14 mouse cellular contexts compared by ENCODE assay signal in genomic region chr15:81891822-81892580, GRCm38 (mm10). TPM values are rescaled to one million over a fixed set of nuclear protein-coding genes. Genes with fewer than 3 reads are reported as not detected.
DNase-seq lines count a peak whose midpoint lies in the region; ATAC-seq and TF ChIP-seq lines count a peak whose summit lies in the region.
"Had no signal": no experiment of that assay in that cellular context is flagged by ENCODE, and none has a peak within 500 bp of the region (broad histone marks: within the 10 kb centered on the region; RNA-seq: fewer than 3 reads in every experiment).

No protein-coding gene starts in this region.

- no peaks in the 10 kb centered on the region for H3K27me3 ChIP-seq in kidney, adult 2 months (replicated peaks; ENCODE audit: control insufficient read depth, insufficient read depth, low read length)
- no peaks in the 10 kb centered on the region for H3K27me3 ChIP-seq in liver, postnatal 0 days (ENCODE audit: insufficient read depth, low read length)

- 73% methylated on average over 8 of the region's 8 CpGs for WGBS in kidney, adult 2 months
- 73% methylated on average over 8 of the region's 8 CpGs for WGBS in liver, postnatal 0 days (ENCODE audit: insufficient replicate concordance)

- DNase-seq in kidney, adult 2 months = peak; percentile 42
- DNase-seq in kidney, postnatal 10 days = no peak
- peak; percentile 69 for DNase-seq in ES-CJ7 (ENCODE audit: low read depth, low spot score)
- peak; percentile 56 for DNase-seq in liver, postnatal 0 days
- DNase-seq in kidney, adult 11 months = no peak
- DNase-seq in urinary bladder, postnatal 14 days (ENCODE audit: low spot score) = no peak
- DNase-seq: cerebellum, postnatal 14 days; gastrocnemius, postnatal 14 days; kidney, postnatal 14 days; lung, postnatal 10 days had no signal

- H3K4me1 ChIP-seq in kidney, adult 2 months (ENCODE audit: control insufficient read depth, insufficient read depth, low read length) = peaks cover 11% of the 10 kb centered on the region; the same call in 1 of the 2 replicates
- peaks cover 24% of the 10 kb centered on the region for H3K4me1 ChIP-seq in liver, postnatal 0 days (ENCODE audit: insufficient read depth)
- H3K4me1 ChIP-seq: hindbrain, embryonic 10.5 days had no signal

- no peaks in the 10 kb centered on the region for H3K9me3 ChIP-seq in liver, postnatal 0 days (ENCODE audit: low read length)
- H3K9me3 ChIP-seq: hindbrain, embryonic 10.5 days had no signal

- peak; percentile 96 for ATAC-seq in erythroblast, adult 5-6 weeks (replicated peaks; ENCODE audit: low FRiP score, poor library complexity, severe bottlenecking)
- peak; percentile 73 for ATAC-seq in liver, postnatal 0 days
- ATAC-seq in granulocyte monocyte progenitor cell, adult 5-6 weeks (replicated peaks; ENCODE audit: poor library complexity, severe bottlenecking) = no peak

- H3K9ac ChIP-seq in liver, postnatal 0 days (replicated peaks) = no peak overlapping the region

- no peak for TF ChIP-seq POLR2A in kidney, adult 2 months (IDR thresholded peaks at IDR 0.05; ENCODE audit: low read depth, low read length)

- TF ChIP-seq CTCF in kidney, adult 2 months (conservative IDR thresholded peaks at IDR 0.05; ENCODE audit: insufficient read depth, insufficient read length, low read depth, low read length) = no peak
- TF ChIP-seq CTCF in liver, postnatal 0 days (IDR thresholded peaks at IDR 0.05; ENCODE audit: low read depth) = peak; percentile 34

- no peak overlapping the region for H3K4me3 ChIP-seq in kidney, adult 2 months (ENCODE audit: insufficient read depth, low read depth, low read length)
- no peak overlapping the region for H3K4me3 ChIP-seq in liver, postnatal 0 days (ENCODE audit: low read depth, low read length)
- H3K4me3 ChIP-seq: hindbrain, embryonic 10.5 days; myocyte had no signal

- TF ChIP-seq EP300 in liver, postnatal 0 days (IDR thresholded peaks at IDR 0.05; ENCODE audit: low read depth) = no peak

- peak overlapping the region; percentile 42; the same call in 1 of the 2 replicates for H3K4me2 ChIP-seq in liver, postnatal 0 days (ENCODE audit: low read depth, low read length)

- no peak overlapping the region for H3K27ac ChIP-seq in kidney, adult 2 months (ENCODE audit: insufficient read depth, low read depth, low read length)
- peak overlapping the region; percentile 63 for H3K27ac ChIP-seq in liver, postnatal 0 days (ENCODE audit: low read depth)
- H3K27ac ChIP-seq: hindbrain, embryonic 10.5 days had no signal

- H3K36me3 ChIP-seq in kidney, adult 2 months (ENCODE audit: control insufficient read depth, insufficient read depth, low read length) = peaks cover 7% of the 10 kb centered on the region
- H3K36me3 ChIP-seq in liver, postnatal 0 days (replicated peaks; ENCODE audit: insufficient read depth, low read length) = peaks cover 61% of the 10 kb centered on the region

RNA-seq across cellular contexts. Expression of gene Aco2, which starts 19.9 kb away (rescaled TPM):
- polyA plus RNA-seq in kidney, adult 2 months (2012; rRNA removed) = 890 and 915 TPM in 2 replicates
- total RNA-seq in erythroblast, adult 5-6 weeks (2015; ENCODE audit: low replicate concordance) = 16.3 and 37.8 TPM in 2 replicates
- total RNA-seq in erythroblast, adult 5-6 weeks (2017; ENCODE audit: low replicate concordance) = 29.7 and 59.3 TPM in 2 replicates
- 86.7 and 87.0 TPM in 2 replicates for polyA plus RNA-seq in liver, postnatal 0 days (2015; fragmentation: Nextera tagmentation; extraction: Ambion mirVana)
- total RNA-seq in granulocyte monocyte progenitor cell, adult 5-6 weeks (2014; fragmentation: Nextera tagmentation) = 123 and 126 TPM in 2 replicates
- 156 and 180 TPM in 2 replicates for total RNA-seq in granulocyte monocyte progenitor cell, adult 5-6 weeks (2017)

RNA-seq across cellular contexts. Expression of gene Phf5a, which starts 20.3 kb away (rescaled TPM):
- 33.5 and 47.4 TPM in 2 replicates for polyA plus RNA-seq in kidney, adult 2 months (2012; rRNA removed)
- total RNA-seq in erythroblast, adult 5-6 weeks (2015; ENCODE audit: low replicate concordance) = 29.7 and 33.0 TPM in 2 replicates
- total RNA-seq in erythroblast, adult 5-6 weeks (2017; ENCODE audit: low replicate concordance) = 19.8 and 45.9 TPM in 2 replicates
- 61.5 and 63.0 TPM in 2 replicates for polyA plus RNA-seq in liver, postnatal 0 days (2015; fragmentation: Nextera tagmentation; extraction: Ambion mirVana)
- total RNA-seq in granulocyte monocyte progenitor cell, adult 5-6 weeks (2014; fragmentation: Nextera tagmentation) = 101 and 107 TPM in 2 replicates
- total RNA-seq in granulocyte monocyte progenitor cell, adult 5-6 weeks (2017) = 79.2 and 148 TPM in 2 replicates

RNA-seq across cellular contexts. Expression of gene Tob2, which starts 33.4 kb away (rescaled TPM):
- polyA plus RNA-seq in kidney, adult 2 months (2012; rRNA removed) = 31.6 and 40.3 TPM in 2 replicates
- 6.3 and 9.6 TPM in 2 replicates for total RNA-seq in erythroblast, adult 5-6 weeks (2015; ENCODE audit: low replicate concordance)
- 5.3 and 7.2 TPM in 2 replicates for total RNA-seq in erythroblast, adult 5-6 weeks (2017; ENCODE audit: low replicate concordance)
- 10.9 and 12.3 TPM in 2 replicates for polyA plus RNA-seq in liver, postnatal 0 days (2015; fragmentation: Nextera tagmentation; extraction: Ambion mirVana)
- 35.0 and 39.6 TPM in 2 replicates for total RNA-seq in granulocyte monocyte progenitor cell, adult 5-6 weeks (2014; fragmentation: Nextera tagmentation)
- 14.7 and 19.3 TPM in 2 replicates for total RNA-seq in granulocyte monocyte progenitor cell, adult 5-6 weeks (2017)

RNA-seq across cellular contexts. Expression of gene Polr3h, which starts 34.0 kb away (rescaled TPM):
- 16.1 and 20.2 TPM in 2 replicates for polyA plus RNA-seq in kidney, adult 2 months (2012; rRNA removed)
- total RNA-seq in erythroblast, adult 5-6 weeks (2015; ENCODE audit: low replicate concordance) = 2.9 and 3.8 TPM in 2 replicates
- total RNA-seq in erythroblast, adult 5-6 weeks (2017; ENCODE audit: low replicate concordance) = 6.3 and 17.7 TPM in 2 replicates
- 57.0 and 57.3 TPM in 2 replicates for polyA plus RNA-seq in liver, postnatal 0 days (2015; fragmentation: Nextera tagmentation; extraction: Ambion mirVana)
- total RNA-seq in granulocyte monocyte progenitor cell, adult 5-6 weeks (2014; fragmentation: Nextera tagmentation) = 21.8 and 26.5 TPM in 2 replicates
- 46.6 and 51.2 TPM in 2 replicates for total RNA-seq in granulocyte monocyte progenitor cell, adult 5-6 weeks (2017)

RNA-seq across cellular contexts. Expression of gene Csdc2, which starts 44.6 kb away (rescaled TPM):
- 5.6 and 6.0 TPM in 2 replicates for polyA plus RNA-seq in kidney, adult 2 months (2012; rRNA removed)
- not detected in 2 replicates for total RNA-seq in erythroblast, adult 5-6 weeks (2015; ENCODE audit: low replicate concordance)
- total RNA-seq in erythroblast, adult 5-6 weeks (2017; ENCODE audit: low replicate concordance) = not detected in 2 replicates
- 0.52 and 0.59 TPM in 2 replicates for polyA plus RNA-seq in liver, postnatal 0 days (2015; fragmentation: Nextera tagmentation; extraction: Ambion mirVana)
- not detected in 2 replicates for total RNA-seq in granulocyte monocyte progenitor cell, adult 5-6 weeks (2014; fragmentation: Nextera tagmentation)
- not detected in 2 replicates for total RNA-seq in granulocyte monocyte progenitor cell, adult 5-6 weeks (2017)

Comparison
In these comparisons a context has a peak if more than half of its experiments do, and no peak if none do; other contexts are left out.
1. DNase-seq: peak in kidney, adult 2 months (single experiment), ES-CJ7 (single experiment) and liver, postnatal 0 days (single experiment); none in kidney, postnatal 10 days (single experiment), kidney, adult 11 months (single experiment) and urinary bladder, postnatal 14 days (single experiment).